Mouse (Mus musculus) gastrocnemius, adult 8-10 months (tissue): ENCODE results near the gene Pan3. TPM values are rescaled to one million over a fixed set of nuclear protein-coding genes. Genes with fewer than 3 reads are reported as not detected.

Experiments
- DNase-seq, 2 experiments: peaks; one replicate each; pipeline ENCODE4 v3.0.0; 2022; ENCODE audit warnings: low spot score in 2 of 2
- total RNA-seq, 4 experiments: library from RNA; stranded (reverse); gene quantifications; 2 replicates each; pipeline ENCODE4 v1.2.4; 2022

Gene Pan3
- total RNA-seq = 10 to 100 TPM; 12.9 to 18.4 (median 15.4) TPM

DNA sequence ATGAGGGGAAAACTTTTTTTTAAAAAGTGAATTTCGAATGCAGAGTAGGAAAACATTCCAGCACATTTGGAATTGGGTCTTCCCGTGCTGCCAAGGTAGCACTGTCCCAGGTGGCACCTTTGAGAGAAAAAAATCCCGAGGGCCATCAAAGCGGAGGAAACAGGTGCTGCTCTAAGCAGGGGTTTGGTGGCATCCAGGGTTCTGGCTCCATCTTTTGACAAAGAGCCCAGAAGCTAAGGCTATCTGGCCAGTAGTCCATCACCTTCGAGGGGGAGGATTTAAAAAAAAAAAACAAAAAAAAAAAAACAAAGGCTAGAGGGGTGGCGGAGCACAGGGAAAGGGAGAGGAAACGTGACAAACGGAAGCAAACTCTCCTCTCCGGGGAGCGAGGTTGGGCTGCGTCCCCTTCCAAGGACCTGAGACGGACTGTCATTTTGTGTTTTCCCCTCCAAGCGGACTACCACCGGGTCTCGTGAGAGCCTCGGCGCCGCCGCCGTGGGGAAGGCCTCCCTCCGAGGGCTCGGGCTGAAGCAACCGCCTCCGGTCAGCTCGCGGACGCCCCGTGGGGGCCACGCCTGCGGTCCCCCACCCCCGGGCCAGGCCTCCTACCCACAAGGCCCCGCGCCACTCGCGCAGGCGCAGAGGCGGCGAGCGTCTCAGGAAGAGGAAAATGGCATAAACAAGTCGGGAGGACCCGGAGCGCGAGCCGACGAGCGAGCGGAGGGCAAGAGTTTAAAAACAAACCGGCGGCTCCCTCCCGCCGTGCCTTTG, at the start of gene Pan3:
Pan3 (plus strand) TSS at position 627 of the 771 bp plus-strand sequence.
- DNase-seq = peak; percentile 93 to 96

DNA sequence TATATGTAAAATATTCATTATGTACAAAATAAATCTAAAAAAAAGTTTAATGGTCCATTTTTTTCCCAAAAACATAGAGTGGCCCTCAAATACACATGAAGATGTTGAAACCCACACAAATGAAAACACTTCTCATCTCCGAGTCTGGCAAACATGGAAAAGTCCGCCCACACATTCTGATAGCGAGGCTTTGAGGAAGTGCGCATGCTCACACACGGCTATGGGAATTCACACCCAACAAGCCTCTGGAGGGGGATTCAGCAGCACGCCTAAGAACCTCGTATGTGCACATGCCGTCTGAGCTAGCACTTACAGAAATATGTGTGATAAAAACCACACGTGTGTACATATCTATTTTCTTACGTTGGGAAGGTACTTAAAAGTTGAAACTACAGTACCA, 48.6 kb upstream of the Pan3 start:
- DNase-seq = no peak

DNA sequence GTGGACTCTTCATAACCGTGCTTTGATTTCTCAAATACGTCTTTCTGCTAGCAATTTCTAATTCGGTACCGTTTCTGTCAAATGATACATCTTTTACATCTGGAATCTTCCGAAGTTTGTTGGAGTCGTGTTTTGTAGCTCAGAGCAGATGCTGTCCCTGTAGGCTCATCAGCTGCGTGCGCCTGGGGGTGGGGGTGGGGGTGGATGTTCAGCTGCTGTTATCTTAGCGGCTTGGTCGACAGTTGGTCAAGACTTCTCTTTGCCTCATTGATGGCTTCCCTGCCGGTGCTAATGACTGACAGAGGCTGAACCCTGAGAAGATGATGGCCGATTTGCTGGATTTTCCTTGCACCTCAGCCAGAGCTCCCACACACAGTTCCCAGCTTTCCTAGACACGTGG, 43.1 kb upstream of the Pan3 start:
- DNase-seq = no peak

DNA sequence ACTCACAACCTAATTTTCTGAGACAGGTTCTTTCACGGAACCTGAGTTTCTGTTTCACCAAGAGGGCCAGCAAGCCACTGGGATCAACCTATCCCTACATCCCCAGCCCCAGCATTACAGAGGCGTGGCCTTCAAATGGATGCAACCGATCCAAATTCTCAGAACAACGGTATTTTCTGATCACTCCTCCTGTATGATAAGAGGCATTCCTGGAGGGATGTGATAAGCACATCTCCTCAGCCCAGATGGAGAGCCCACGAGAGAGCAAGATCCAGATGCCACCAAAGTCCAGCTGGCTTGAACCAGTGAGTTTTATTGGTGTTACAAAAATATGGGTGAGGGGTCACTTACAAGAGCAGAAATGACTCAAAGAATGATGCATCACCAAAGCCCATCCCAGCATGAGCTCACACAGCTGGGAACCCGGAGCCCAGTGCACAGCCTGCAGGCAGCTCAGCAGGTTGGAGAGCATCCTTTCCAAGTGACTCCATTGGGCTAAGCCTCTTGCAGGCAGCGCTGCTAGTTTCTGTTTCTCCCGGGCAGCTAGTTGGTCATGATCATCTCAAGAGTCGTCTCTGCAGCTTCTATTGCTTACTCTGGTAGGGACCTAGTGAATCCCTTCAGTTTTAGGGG, 41.5 kb upstream of the Pan3 start:
- DNase-seq = no peak

DNA sequence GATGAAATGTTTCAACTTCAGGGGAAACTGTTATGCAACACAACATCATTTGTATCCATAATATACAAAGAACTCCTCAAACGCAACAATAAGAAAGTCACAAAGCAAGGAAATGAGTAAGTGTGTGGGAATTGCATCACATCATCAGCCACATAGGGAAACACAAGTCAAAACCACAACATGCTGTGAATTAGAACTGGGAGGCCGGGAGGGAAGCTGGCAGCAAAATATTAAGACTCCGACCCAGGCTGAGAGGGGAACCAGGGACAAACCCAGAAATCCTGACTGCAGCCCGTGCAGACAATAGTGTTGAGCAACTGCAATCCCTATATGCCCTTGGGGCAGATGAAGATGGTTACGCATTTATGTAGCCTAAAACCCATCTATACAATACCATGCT, 40.9 kb upstream of the Pan3 start:
- no peak for DNase-seq

DNA sequence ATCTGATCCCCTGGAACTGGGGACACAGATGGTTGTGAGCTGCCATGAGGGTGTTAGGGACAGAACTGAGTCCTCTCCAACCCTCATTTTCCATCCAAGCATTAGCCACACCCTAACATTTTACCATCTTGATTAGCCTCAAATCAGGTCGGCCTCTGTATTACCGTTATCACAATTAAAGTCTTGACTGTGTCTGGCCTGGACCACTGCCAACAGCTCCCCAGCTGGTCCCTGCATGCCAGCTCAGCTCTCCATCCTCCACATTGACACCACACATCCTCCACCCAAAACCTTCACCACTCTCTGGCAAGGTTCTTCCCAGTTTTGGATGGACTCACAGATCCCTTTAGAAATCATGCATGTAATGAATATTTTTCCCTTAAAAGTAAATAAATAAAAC, 39.2 kb upstream of the Pan3 start:
- DNase-seq = no peak

DNA sequence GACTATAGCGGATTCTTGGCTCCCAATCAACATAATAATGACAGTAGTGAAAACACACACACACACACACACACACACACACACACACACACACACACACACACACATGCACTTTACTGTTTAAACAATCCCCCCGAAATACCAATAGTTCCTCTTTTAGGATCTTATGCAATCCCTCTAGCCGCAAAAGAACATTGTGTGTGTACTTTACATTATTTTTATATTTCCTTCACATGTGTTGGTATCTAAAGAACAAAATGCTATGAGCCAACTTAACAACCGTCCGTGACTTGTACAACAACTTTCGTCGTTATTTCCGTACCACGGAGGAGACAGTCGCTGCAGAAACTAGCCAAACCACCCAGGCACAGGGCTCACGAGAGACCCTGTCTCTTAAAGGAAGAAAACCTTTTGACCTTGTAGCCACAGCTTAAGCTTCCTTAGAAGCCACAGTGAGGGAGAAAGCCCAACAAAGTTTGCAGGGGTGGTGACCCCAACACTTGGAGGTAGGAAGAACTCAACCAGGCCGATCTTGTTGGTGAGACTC, 37.2 kb upstream of the Pan3 start:
- no peak for DNase-seq

DNA sequence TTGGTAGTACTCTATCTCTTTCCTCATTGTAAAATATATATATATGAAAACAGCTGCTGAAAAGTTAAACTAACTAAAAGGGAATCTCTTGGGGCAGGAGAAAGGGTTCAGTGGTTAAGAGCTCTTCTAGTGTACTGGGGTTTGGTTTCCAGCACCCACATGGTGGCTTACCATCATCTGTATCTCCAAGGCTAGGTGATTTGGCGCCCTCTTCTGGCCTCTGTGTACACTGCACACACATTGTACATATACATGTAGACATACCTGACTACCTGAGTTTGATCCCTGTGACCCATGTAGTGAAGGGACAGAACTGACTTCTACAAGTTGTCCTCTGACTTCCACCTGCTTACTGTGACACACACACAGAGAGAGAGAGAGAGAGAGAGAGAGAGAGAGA, 34.9 kb upstream of the Pan3 start:
- DNase-seq = no peak

DNA sequence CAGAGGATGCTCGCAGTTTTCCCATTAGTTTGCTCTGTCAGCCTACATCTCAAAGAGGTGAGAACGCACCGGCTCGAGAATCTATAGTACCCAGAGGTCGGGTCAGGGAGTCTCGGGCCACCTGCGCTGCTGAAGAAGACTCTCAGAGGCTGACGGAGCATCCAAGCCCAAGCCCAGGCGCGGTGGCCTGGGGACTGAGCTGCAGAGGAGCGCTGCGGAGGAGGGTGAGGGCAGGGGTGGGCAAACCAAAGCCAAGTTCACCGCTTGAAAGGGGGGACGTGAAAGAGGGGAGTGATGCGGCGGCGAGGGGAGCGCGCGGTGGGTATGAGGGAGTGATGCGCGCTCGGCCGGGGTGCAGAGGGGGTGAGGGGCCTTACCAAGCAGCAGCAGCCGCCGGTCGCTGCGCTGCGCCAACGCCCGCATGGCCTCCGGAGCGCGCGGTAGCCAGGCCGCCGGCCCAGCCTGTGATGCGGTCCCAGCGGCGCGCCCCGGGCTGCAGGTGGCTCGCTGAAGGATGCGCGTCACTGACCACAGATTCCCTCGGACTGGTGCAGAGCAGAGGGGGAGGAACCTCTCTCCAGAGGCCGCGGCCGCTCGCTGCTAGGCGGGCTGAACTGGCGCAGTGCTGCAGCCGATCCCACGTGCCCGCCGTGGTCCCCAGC, 30.0 kb upstream of the Pan3 start, which contains the start of gene Flt3:
Flt3 (minus strand) TSS at position 647 of the 662 bp plus-strand sequence.
- DNase-seq = no peak

DNA sequence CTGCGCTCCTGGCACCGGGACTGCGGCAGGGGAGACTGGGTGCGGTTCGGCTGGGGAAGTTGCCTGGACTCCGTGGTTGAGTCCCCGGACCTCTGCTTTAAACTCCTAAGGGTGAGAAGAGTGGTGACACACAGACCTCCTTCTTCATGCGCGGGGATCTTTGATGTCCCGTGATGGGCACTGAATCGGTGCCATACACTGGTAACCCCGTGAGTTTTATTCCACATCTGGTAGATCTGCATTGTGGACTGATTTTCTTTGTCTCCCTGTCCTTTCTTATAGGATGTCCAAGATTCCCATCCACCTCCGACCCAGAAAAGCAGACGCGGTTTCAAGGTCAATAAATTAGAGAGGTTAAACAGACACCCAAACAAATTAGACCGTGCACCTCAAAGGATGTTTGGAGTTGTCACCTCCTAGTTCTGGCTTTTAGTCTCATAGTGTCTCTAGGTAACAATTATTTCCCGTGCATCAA, 29.4 kb upstream of the Pan3 start:
- no peak for DNase-seq

DNA sequence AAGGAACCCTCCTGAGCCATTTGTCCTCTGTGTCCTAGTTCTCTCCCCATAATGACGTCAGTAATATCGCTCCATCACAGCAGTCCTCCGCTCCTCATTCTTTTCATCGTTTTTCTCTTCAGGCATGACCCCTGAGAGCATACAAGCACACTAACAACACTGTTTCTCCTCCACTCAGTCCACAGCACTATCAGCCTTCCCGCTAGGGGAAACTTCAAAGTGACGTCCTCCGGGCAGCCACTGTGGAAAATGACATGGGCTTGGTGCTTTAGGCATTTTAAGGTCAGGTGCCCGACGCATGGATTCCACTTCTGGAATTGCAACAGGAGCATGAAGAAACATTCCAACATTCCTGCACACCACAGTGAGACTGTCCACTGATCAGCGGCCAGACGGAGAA, 28.9 kb upstream of the Pan3 start:
- no peak for DNase-seq

DNA sequence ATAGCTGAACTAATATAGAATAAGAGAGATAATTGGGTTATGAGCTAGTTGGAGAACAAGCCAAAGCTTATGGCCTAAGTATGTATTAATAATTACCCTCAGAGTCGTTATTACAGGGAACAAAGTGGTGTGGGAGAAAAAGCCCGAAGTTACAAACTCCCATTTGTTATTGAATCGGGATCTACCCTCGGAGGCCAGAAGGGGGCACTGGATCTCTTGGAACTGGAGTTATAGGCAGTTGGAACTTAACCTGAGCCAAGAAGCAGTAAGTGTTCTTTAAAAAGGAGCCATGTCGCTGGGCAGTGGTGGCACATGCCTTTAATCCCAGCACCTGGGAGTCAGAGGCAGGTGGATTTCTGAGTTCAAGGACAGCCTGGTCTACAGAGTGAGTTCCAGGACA, 27.5 kb upstream of the Pan3 start:
- DNase-seq = no peak

DNA sequence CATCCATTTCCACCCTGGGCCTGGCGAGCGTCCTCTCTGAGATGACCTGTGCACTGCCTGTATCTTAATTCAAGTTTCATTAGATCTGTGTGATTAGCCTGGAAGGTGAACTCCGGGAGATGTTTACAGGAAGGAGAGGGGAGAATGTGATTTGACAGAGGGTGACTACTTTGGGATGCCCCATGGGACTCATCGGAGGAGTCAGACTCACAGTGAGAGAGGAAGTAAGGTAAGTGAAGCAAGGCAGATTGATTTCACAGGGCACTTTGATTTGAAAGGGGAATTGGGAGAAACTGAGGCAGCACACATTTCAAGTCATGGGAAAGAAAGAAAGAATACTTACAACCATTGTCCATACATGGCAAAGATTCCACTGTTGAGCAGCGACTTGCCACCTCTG, 23.8 kb upstream of the Pan3 start:
- no peak for DNase-seq

DNA sequence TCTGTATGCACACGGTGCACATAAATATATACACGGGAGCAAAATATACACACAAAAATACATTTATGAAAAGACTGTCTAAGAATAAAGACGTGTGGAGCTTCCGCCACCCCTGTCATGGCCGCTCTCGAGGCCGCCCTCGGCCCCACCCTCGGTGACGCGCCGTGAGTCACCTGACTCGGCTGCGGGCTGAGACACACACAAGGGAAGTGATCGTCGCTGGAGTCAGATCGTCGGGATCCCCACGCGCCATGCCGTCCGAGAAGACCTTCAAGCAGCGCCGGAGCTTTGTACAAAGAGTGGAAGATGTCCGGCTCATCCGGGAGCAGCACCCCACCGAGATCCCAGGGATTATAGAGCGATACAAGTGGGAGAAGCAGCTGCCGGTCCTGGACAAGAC, 21.2 kb upstream of the Pan3 start:
- no peak for DNase-seq

DNA sequence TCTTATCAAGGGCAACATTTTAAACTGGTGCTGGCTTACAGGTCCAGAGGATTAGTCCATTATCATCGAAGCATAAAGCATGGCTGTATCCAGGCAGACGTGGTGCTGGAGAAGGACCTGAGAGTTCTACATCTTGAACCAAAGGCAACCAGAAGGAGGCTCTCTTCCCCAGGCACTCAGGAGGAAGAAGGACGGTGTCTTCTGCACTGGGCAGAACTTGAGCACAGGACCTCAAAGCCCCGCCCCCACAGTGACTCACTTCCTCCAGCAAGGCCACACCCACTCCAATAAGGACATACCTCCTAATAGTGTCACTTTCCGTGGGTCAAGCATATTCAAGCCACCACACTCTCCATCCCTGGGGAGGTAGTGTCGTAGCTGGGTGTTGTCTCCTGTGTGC, 19.4 kb upstream of the Pan3 start:
- DNase-seq = no peak

DNA sequence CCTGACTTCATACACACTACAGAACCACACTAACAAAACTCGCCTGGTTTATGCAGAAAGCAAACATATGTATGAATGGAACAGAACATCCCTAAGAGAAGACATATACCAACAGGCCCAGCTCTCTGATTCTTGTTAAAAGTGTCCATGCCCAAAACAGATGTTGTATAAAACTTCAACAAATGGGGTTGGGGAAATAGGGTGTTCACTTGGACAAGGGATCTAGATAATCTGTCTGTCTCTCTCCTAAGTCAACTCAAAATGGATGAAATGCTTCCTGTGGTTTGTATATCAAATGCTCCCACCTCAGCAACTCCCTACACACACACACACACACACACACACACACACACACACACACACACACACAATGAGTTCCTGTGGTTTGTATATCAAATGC, 12.0 kb upstream of the Pan3 start:
- no peak for DNase-seq

DNA sequence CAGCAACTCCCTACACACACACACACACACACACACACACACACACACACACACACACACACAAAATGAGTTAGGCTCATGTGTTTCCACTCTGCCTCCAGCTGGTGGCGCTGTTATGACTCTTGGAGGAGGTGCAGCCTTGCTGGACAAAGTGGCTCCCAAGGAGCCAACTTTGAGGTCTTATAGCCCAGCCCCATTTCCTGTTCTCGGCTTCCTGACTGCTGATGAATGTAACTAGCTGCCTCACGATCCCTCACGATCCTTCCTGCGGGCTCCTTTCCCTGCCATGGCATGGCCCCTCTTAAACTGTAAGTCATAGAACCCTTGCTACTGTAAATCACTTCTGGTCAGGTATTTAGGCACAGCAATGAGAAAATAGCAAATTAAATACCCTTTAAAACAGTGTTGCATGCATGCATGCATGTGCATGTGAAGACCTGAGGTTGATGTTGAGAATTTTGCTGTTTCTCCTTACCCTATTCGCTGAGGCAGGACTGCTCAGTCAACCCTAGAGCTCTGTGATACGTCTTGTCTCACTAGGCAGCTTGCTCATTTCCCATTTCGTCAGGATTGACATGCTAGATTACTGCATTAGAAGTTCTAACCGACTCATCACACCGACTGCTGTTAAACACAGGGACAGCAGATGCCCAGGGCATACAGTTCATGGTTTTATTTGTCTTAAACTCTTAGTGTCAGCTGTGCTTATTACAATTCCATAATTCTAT, 11.4 kb upstream of the Pan3 start:
- peak in 1 of 2 experiments; percentile 7 for DNase-seq

DNA sequence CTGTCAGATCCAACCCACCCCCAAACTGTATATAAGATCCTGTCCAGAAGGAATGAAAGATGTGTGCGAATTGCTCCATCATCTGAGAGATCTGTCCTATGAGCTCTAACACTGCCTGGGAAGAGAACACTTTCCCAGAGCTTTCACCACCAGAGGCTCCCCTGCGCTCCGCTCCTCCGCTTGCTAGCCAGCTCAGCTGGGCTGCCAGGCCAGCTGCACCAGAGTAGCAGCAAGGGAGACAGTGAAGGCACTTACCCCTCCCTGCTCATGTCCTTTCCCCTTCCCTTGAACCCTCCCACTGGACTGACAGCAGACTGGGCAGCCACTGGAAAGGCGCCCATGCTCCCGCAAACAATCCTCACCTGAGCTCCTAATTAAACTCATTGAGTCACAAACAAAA, 6.3 kb upstream of the Pan3 start:
- DNase-seq = no peak

DNA sequence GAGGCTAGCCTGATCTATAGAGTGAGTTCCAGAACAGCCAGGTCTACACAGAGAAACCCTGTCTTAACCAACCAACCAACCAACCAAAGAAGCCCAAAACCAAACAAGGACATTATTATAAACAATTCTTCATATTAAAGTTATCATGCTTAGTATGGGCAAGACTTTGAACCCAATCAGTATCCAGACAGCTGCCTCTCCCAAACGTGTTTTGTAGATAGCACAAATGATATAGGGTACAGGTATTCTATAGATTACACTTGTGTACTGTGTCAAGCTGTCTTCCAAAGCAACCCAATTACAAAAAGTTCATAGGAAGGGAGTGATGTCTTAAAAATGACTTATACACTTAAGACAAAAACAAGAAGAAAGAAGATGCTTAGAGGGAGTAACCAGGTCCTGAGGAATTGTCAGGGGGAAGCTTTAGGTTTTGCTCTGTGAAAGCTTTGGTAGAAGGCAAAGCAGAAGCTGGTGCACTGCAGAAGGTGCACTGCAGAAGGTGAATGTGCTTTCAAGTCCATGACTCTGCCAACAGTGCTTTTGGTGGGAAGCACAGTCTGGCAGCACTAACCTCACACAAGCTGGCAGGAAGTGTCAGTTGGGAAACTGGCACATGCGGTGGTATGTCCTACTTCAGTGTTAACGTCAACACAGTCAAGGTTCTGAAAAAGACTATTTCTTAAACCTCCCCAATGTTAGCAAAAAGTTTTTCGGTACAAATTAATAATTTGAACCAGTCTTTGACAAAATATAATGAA, 3.7 kb upstream of the Pan3 start:
- no peak for DNase-seq

DNA sequence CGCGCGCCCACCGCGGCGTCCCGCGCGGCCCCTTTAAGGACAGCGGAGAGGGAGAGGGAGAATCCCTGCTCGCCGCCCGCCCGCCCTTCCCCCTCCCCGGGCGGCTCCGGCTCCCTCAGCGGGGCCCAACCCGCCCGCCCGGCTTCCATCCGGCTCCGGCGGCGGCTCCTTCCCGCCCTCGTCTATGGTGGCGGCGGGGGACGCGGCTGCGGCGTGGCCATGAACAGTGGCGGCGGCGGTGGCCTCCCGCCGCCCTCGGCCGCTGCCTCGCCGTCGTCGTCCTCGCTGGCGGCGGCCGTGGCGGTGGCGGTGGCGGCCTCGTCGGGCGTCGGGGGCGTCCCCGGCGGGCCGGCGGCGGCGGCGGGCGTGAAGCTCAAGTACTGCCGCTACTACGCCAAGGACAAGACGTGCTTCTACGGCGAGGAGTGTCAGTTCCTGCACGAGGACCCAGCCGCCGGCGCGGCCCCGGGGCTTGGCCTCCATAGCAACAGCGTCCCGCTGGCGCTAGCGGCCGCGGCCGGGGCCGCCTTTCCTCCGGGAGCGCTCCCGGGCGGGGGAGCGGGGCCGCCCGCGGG, 487 bp downstream of the Pan3 start:
- DNase-seq = peak; percentile 14 to 26
